Mouse (Mus musculus): Measurements from ENCODE around the gene Cux1.
A peak's percentile ranks its signal among the peaks of the same experiment; 100 is the strongest.
"Not testable (repeated sequence)": the region's sequence is repeated elsewhere in the genome, so short reads cannot be mapped to it uniquely, and the experiment has no call there.

The Cux1 gene

GRCm38 (mm10) chr5:136236611-136237010 is 330.7 kb downstream of the Cux1 start:
- DNase-seq = peak in 1 of 2 experiments; percentile 38

DNA sequence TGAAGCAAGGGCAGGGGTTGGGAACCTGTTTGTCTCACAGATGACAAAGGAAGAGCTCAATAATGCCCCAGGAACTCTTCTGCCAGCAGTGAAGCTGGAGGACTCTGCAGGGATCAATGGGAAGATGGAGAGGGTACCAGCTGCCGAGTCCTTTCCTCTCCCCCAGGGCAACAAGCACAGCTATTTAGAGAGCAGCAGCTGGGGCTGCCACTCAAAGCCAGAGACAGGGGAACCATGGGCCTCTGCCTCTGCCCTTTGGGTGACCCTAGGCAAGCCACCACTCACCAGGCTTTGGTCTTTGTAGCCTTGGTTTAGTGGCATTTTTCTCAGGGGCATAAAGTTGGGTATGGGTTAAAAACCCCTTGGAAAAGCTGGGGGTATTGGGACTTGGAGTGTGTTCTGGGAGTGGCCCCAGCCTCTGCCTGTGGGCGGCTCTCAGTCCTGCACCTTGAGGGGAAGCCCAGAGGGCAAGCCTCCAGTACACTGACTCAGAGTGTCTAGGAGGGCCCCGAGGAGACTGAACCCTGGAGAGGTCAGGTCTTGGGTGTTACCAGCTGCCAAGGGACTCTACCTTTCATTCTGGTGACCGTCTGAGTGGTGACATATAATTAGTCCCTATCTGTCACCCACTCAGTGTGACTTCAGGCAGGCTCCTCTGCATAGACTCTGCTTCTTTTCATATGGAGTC is 336.8 kb downstream of the Cux1 start:
- DNase-seq = no peak

- no peak for DNase-seq
Measured at GRCm38 (mm10) chr5:136226246-136226876, 340.9 kb downstream of the Cux1 start.

- no peak for DNase-seq
Measured at GRCm38 (mm10) chr5:136218585-136218984, 348.7 kb downstream of the Cux1 start.

DNA sequence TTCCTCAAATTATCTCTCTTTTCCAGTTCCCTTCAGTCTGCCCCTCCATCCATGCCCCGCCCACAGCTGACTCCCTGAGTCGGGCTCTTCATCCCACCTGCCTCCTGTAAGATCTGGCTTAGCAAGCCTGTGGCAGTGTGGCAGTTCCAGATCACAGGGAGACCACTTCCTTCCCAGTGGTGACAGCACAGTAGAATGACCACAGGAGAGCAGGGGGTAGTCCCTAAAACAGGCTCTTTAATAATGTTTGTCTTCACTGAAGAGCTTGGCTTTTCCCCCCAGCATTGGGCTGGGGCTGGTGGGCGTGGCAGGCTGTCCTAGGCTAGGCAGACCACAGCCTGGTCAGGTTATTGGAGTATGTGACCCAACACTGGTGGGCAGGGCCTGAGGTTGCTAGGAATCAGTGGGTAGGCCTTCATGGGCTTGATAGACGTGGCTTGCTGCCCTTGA is 349.3 kb downstream of the Cux1 start:
- no peak for DNase-seq

DNA sequence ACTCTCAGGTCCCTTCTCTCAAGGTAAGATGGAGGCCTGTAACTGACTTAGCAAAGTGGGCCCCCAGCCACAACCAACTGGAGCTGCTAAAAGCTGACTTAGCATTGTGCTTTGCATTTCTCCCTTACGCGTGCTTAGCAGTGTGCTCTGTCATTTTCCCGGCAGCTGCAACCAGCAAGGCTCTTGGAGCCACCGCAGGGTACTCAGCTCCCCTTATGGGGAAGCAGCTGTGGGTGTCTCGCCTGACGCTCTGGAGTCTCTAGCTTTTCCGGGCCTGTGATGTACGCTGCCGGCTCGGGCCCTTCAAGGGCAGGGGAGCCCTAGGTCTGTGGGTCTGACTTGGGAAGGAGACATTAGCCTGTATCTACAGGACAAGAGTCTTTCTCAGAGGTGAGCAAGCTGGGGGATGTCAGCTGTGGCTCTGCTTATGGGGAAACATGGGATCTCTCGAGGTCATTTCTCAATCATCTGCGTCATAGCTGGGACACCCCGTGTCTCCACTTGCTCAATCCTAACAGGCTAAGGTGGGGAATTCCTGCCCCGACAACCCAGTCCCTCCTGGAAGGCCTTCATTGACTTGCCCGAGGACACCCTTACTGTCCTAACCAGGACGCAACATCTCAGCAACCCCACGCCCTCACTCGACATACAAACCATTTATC is 350.2 kb downstream of the Cux1 start:
- no peak for DNase-seq

DNA sequence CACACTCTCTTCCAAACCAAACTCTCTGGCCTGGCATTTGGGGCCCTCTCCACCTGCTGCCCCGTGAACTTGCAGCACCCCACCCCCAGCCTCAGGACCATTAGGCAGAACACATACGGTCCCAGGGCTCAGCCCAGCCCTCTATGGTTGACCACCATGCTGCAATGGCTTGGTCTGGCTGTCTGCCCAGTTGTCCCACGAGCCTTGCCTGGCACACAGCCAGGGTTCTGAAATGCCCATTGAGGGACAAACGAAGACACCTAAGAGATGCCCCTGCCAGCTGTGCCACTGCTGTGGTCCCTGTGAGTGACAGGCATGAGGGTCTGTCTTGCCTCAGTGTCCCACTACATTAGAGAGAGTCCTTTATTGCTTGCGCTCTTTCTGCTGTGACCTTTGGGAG is 351.3 kb downstream of the Cux1 start:
- peak in 1 of 2 experiments; percentile 23 for DNase-seq

GRCm38 (mm10) chr5:136215211-136215610 is 352.1 kb downstream of the Cux1 start:
- no peak for DNase-seq

DNA sequence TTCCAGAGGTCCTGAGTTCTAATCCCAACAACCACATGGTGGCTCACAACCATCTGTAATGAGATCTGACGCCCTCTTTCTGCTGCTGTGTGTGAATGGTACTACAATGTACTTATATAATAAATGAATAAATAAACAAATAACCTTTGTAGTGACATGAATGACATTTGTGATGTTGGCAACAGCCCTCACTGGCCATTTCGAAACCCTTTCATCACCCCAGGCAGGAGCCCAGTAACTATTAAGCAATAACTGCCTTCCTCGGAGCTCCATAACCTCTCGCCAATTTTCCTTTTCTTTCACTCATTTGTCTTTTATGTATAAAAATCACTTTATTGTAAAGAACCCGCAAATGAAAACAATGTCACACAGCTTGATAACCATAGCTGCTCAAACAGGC is 353.6 kb downstream of the Cux1 start:
- DNase-seq = no peak

GRCm38 (mm10) chr5:136212716-136213115 is 354.6 kb downstream of the Cux1 start:
- no peak for DNase-seq

- not testable (repeated sequence) for DNase-seq
Measured at GRCm38 (mm10) chr5:136211341-136212102, 355.8 kb downstream of the Cux1 start.

- no peak for DNase-seq
Measured at GRCm38 (mm10) chr5:136210549-136210948, 356.7 kb downstream of the Cux1 start.

GRCm38 (mm10) chr5:136201832-136202231 is 365.5 kb downstream of the Cux1 start:
- DNase-seq = peak; percentile 73 to 81

DNA sequence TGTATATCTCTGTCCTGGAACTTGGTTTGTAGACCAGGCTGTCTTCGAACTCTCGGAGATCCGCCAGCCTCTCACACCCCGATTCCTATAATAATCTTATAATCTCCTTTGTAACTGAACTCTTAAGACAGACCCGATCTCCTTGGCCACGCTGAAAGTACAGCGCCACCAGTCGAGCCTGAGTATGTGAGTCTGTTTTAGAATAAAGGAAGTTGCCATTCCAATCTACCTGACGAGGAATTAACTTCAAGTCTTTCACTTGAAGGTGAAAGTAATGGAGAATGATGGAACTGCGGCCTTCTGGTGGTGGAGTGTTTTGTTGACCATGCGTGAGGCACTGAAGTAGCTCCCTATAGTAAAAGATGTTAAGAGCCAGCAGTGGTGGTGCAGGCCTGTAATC is 367.8 kb downstream of the Cux1 start:
- DNase-seq = peak; percentile 43 to 58

- peak; percentile 94 to 96 for DNase-seq
Measured at GRCm38 (mm10) chr5:136198474-136199391, 368.6 kb downstream of the Cux1 start, which contains the start of gene Prkrip1. TSS of gene Prkrip1 (minus strand) at chr5:136198963.

Data from kidney, postnatal 4 days (tissue).